Mouse (Mus musculus) inflammation-experienced regulatory T-cells (primary cell): ENCODE data around the gene Gm10251. TPM values are rescaled to one million over a fixed set of nuclear protein-coding genes. Genes with fewer than 3 reads are reported as not detected.

Experiments
- polyA plus RNA-seq, 2 experiments: library from polyadenylated mRNA; unstranded; fragments of 100-300 nt; shearing (Covaris generic); gene quantifications; one replicate each; pipeline ENCODE4 v1.2.1; 2017

Gm10251 gene
- under 1 TPM in 1 of 2 experiments, not detected in 1; 0.18 TPM for polyA plus RNA-seq

DNA sequence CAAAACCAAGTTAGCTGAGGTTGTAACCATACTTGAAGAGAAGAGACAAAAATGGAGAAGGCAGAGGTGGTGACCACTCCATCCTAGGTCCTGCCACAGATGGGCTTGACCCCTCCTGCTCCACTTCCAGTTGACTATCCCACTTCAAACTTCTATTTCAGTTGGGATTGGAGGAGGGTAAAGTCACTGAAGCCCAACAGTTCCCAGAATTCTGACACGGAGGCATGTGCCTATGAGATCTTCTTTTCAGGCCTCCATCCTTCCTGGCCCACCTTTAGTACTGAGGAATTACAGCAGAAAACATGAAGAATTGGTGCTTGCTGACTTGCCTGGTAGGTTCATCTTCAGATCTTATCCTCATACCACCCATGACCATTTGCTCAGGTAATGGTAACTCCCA lies at the start of gene Gm10251:
Gm10251 (minus strand) TSS at position 101 of the 400 bp plus-strand sequence.

GRCm38 (mm10) chr14:6720151-6720550 lies 36.2 kb upstream of the Gm10251 start, which contains the start of gene Gm8050:
Gene Gm8050 (minus strand): TSS chr14:6720251.

GRCm38 (mm10) chr14:6622318-6622717 lies 61.7 kb downstream of the Gm10251 start, which contains the start of gene Gm3460:
Gene Gm3460 (minus strand): TSS chr14:6622418.

GRCm38 (mm10) chr14:6590513-6590912 lies 93.5 kb downstream of the Gm10251 start, which contains the start of gene Gm3629:
Gene Gm3629 (minus strand): TSS chr14:6590613.

Other genes starting within 250 kb of the Gm10251 start
- not detected for gene Gm3594, start 239.6 kb downstream of the Gm10251 start, polyA plus RNA-seq
- 1 to 10 TPM in 1 of 2 experiments, under 1 TPM in 1; 0.19 to 1.0 TPM for gene Gm8356, start 146.9 kb downstream of the Gm10251 start, polyA plus RNA-seq
- under 1 TPM in 1 of 2 experiments, not detected in 1; 0.08 TPM for gene Gm3629, start 93.6 kb downstream of the Gm10251 start, polyA plus RNA-seq
- gene Gm3460, start 61.8 kb downstream of the Gm10251 start, polyA plus RNA-seq = under 1 TPM in 1 of 2 experiments, not detected in 1; 0.24 TPM
- gene Gm8050, start 36.1 kb upstream of the Gm10251 start, polyA plus RNA-seq = 1 to 10 TPM in 1 of 2 experiments, not detected in 1; 1.1 TPM
- gene Gm3636, start 58.2 kb upstream of the Gm10251 start, polyA plus RNA-seq = 10 to 100 TPM in 1 of 2 experiments, 1 to 10 TPM in 1; 9.5 to 23.1 TPM
- gene Gm8362, start 90.2 kb upstream of the Gm10251 start, polyA plus RNA-seq = not detected
- gene Gm3642, start 156.1 kb upstream of the Gm10251 start, polyA plus RNA-seq = not detected
- 10 to 100 TPM in 1 of 2 experiments, 1 to 10 TPM in 1; 1.8 to 13.4 TPM for gene Gm3667, start 205.8 kb upstream of the Gm10251 start, polyA plus RNA-seq